Mouse (Mus musculus) gastrocnemius, postnatal 25 days (tissue): ENCODE results near the gene Ubtfl1. TPM values are rescaled to one million over a fixed set of nuclear protein-coding genes. Genes with fewer than 3 reads are reported as not detected.
"Not testable (repeated sequence)": the region's sequence is repeated elsewhere in the genome, so short reads cannot be mapped to it uniquely, and the experiment has no call there.

Experiments
- DNase-seq: peaks from one replicate; pipeline ENCODE4 v3.0.0; 2022
- long read RNA-seq, 2 experiments: library from polyadenylated mRNA; stranded (forward); transcript quantifications; one replicate each; pipeline ENCODE4 v2.0.0; 2021
- microRNA-seq, 2 experiments: library from miRNA; unstranded; fragments of <30 nt; microRNA quantifications; one replicate each; pipeline ENCODE4 v1.2.0; 2021; ENCODE audit warnings: borderline replicate concordance in 2 of 2
- total RNA-seq, 2 experiments: library from RNA; stranded (reverse); gene quantifications; 1 replicate in 1 of 2; 2 replicates in 1 of 2; pipeline ENCODE4 v1.2.3; 2021

The Ubtfl1 gene
- total RNA-seq, result not detected
- long read RNA-seq, experiment 1, result 0 reads
- long read RNA-seq, experiment 2, result 0 reads

- no peak for DNase-seq
Observed at GRCm38 (mm10) chr9:18404118-18404517, at the start of gene Ubtfl1. Gene Ubtfl1, plus strand, starts transcription at chr9:18404418.

- DNase-seq, result not testable (repeated sequence)
Observed at GRCm38 (mm10) chr9:18373026-18373425, 31.2 kb upstream of the Ubtfl1 start.

- peak; percentile 10 for DNase-seq
Observed at GRCm38 (mm10) chr9:18385782-18386181, 18.4 kb upstream of the Ubtfl1 start.

GRCm38 (mm10) chr9:18399629-18400028, 4.6 kb upstream of the Ubtfl1 start:
- no peak for DNase-seq

GRCm38 (mm10) chr9:18402895-18403294, 1.3 kb upstream of the Ubtfl1 start, which contains the start of gene Naalad2:
Gene Naalad2, minus strand, starts transcription at chr9:18402995.
- not testable (repeated sequence) for DNase-seq

- DNase-seq, result not testable (repeated sequence)
Observed at GRCm38 (mm10) chr9:18412371-18412770, 8.2 kb downstream of the Ubtfl1 start.

GRCm38 (mm10) chr9:18430354-18430753, 26.1 kb downstream of the Ubtfl1 start, which contains the start of gene Mbd3l2:
Gene Mbd3l2, plus strand, starts transcription at chr9:18430654.
- DNase-seq, result no peak

- no peak for DNase-seq
Observed at GRCm38 (mm10) chr9:18431687-18432086, 27.5 kb downstream of the Ubtfl1 start.

- no peak for DNase-seq
Observed at GRCm38 (mm10) chr9:18456520-18456919, 52.3 kb downstream of the Ubtfl1 start.

Small RNAs within 50 kb of the gene (microRNA-seq; reads per million reads assigned to microRNA genes)
- 0 reads per million in 2 experiments for gene Gm22854

Other genes starting within 250 kb of the Ubtfl1 start
- gene Chordc1, start 112.3 kb upstream of the Ubtfl1 start, total RNA-seq, result 10 to 100 TPM; 50.1 to 54.1 TPM
- 1 to 10 TPM; 2.5 to 3.5 TPM for gene Naalad2, start 1.4 kb upstream of the Ubtfl1 start, total RNA-seq
- not detected for gene Mbd3l2, start 26.2 kb downstream of the Ubtfl1 start, total RNA-seq
- gene Zfp558, start 73.8 kb downstream of the Ubtfl1 start, total RNA-seq, result 1 to 10 TPM in 1 of 2 experiments, under 1 TPM in 1; 0.64 to 1.4 TPM
- not detected for gene Mbd3l1, start 73.9 kb downstream of the Ubtfl1 start, total RNA-seq